Mouse (Mus musculus): Measurements from ENCODE around the gene Trim62. TPM values are rescaled to one million over a fixed set of nuclear protein-coding genes. Genes with fewer than 3 reads are reported as not detected.

Gene Trim62
- total RNA-seq, 2 experiments from 2014 or later = 3.2 to 3.7 TPM

GRCm38 (mm10) chr4:128884711-128885095 is 1.3 kb downstream of the Trim62 start:
- DNase-seq (ENCODE audit: low spot score in 2 of 2) = no peak

GRCm38 (mm10) chr4:128885540-128885939 is 2.2 kb downstream of the Trim62 start:
- no peak for DNase-seq (ENCODE audit: low spot score in 2 of 2)

- DNase-seq (ENCODE audit: low spot score in 2 of 2) = no peak
These were observed 3.2 kb downstream of the Trim62 start for GRCm38 (mm10) chr4:128886571-128886970.

- DNase-seq (ENCODE audit: low spot score in 2 of 2) = no peak
These were observed 3.6 kb downstream of the Trim62 start for GRCm38 (mm10) chr4:128887026-128887425.

GRCm38 (mm10) chr4:128887641-128888091 is 4.3 kb downstream of the Trim62 start:
- DNase-seq (ENCODE audit: low spot score in 2 of 2) = no peak

GRCm38 (mm10) chr4:128888436-128888990 is 5.1 kb downstream of the Trim62 start:
- no peak for DNase-seq (ENCODE audit: low spot score in 2 of 2)

GRCm38 (mm10) chr4:128889752-128890630 is 6.6 kb downstream of the Trim62 start:
- DNase-seq (ENCODE audit: low spot score in 2 of 2) = no peak

- no peak for DNase-seq (ENCODE audit: low spot score in 2 of 2)
These were observed 7.8 kb downstream of the Trim62 start for GRCm38 (mm10) chr4:128891157-128891556.

GRCm38 (mm10) chr4:128891746-128892145 is 8.4 kb downstream of the Trim62 start:
- no peak for DNase-seq (ENCODE audit: low spot score in 2 of 2)

- no peak for DNase-seq (ENCODE audit: low spot score in 2 of 2)
These were observed 8.8 kb downstream of the Trim62 start for GRCm38 (mm10) chr4:128892188-128892587.

GRCm38 (mm10) chr4:128894112-128894511 is 10.7 kb downstream of the Trim62 start:
- DNase-seq (ENCODE audit: low spot score in 2 of 2) = no peak

- no peak for DNase-seq (ENCODE audit: low spot score in 2 of 2)
These were observed 12.5 kb downstream of the Trim62 start for GRCm38 (mm10) chr4:128895841-128896240.

- no peak for DNase-seq (ENCODE audit: low spot score in 2 of 2)
These were observed 13.3 kb downstream of the Trim62 start for GRCm38 (mm10) chr4:128896667-128897066.

GRCm38 (mm10) chr4:128897911-128898421 is 14.6 kb downstream of the Trim62 start:
- no peak for DNase-seq (ENCODE audit: low spot score in 2 of 2)

- peak in 1 of 2 experiments; percentile 72 for DNase-seq (ENCODE audit: low spot score in 2 of 2)
These were observed 16.0 kb downstream of the Trim62 start for GRCm38 (mm10) chr4:128899332-128899731.

- no peak for DNase-seq (ENCODE audit: low spot score in 2 of 2)
These were observed 17.1 kb downstream of the Trim62 start for GRCm38 (mm10) chr4:128900484-128900883.

GRCm38 (mm10) chr4:128902390-128902789 is 19.0 kb downstream of the Trim62 start:
- DNase-seq (ENCODE audit: low spot score in 2 of 2) = no peak

GRCm38 (mm10) chr4:128904035-128904800 is 20.8 kb downstream of the Trim62 start:
- DNase-seq (ENCODE audit: low spot score in 2 of 2) = no peak

GRCm38 (mm10) chr4:128905251-128905650 is 21.9 kb downstream of the Trim62 start:
- peak in 1 of 2 experiments; percentile 9 for DNase-seq (ENCODE audit: low spot score in 2 of 2)

GRCm38 (mm10) chr4:128906757-128907156 is 23.4 kb downstream of the Trim62 start:
- no peak for DNase-seq (ENCODE audit: low spot score in 2 of 2)

GRCm38 (mm10) chr4:128907238-128907968 is 24.0 kb downstream of the Trim62 start:
- DNase-seq (ENCODE audit: low spot score in 2 of 2) = no peak

Data from gastrocnemius, postnatal 4 days (tissue).